Mouse (Mus musculus): ENCODE data around the gene Gm17267. TPM values are rescaled to one million over a fixed set of nuclear protein-coding genes. Genes with fewer than 3 reads are reported as not detected.
"Not testable (repeated sequence)": the region's sequence is repeated elsewhere in the genome, so short reads cannot be mapped to it uniquely, and the experiment has no call there.

The Gm17267 gene
- polyA plus RNA-seq (2016; fragmentation: Nextera tagmentation; extraction: Ambion mirVana): not detected in 2 replicates

DNA sequence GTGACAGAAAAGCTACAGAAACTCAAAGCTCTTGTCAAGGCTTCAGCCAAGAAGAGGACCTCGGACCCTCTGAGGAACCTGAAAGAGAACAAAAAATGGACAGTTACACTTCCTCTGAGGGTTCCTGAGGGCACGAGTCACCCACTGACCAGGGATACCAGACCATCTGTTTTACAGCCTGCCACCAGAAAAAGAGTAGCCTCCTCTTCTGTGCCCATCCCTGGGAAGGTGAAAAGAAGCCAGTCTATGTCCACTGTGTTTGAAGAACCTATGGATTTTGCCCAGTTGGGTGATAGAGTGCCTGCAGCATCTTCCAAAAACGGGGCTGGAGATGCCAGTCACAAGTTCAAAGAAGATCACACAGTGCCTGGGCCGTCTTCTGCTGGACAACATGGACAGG, at the start of gene Gm17267:
Gene Gm17267, plus strand, starts transcription at position 301 of the 400 bp plus-strand sequence.
- not testable (repeated sequence) for H3K9me3 ChIP-seq; H3K27me3 ChIP-seq; H3K9ac ChIP-seq; H3K4me3 ChIP-seq (replicated peaks); H3K4me2 ChIP-seq; H3K4me1 ChIP-seq; H3K27ac ChIP-seq; H3K36me3 ChIP-seq (replicated peaks); ATAC-seq (ENCODE audit: low FRiP score)
- WGBS: no CpG with 5 or more reads among the region's 4 CpGs
